Mouse (Mus musculus): ENCODE results near the gene Spaca3.

GRCm38 (mm10) chr11:80907820-80908219 lies 49.7 kb downstream of the Spaca3 start:
- TF ChIP-seq CTCF (IDR thresholded peaks at IDR 0.05; ENCODE audit: insufficient read depth, low read depth, low read length) (no peak), POLR2A (IDR thresholded peaks at IDR 0.05; ENCODE audit: insufficient read depth, low read depth, low read length) (no peak)

All from olfactory bulb, adult 2 months (tissue).